Mouse (Mus musculus) thymus, adult 2 months (tissue): ENCODE data around the gene Spred3. TPM values are rescaled to one million over a fixed set of nuclear protein-coding genes. Genes with fewer than 3 reads are reported as not detected.
"Not testable (repeated sequence)": the region's sequence is repeated elsewhere in the genome, so short reads cannot be mapped to it uniquely, and the experiment has no call there.

Source experiments
- DNase-seq: peaks from one replicate; pipeline ENCODE4 v3.0.0; 2021
- H3K27ac ChIP-seq: fragments of 200-500 bp; 2 replicates; pipeline ENCODE4 v1.5.1; 2012; ENCODE audit warnings: low read length, control low read depth; ENCODE audit not compliant: control insufficient read depth, insufficient read depth
- H3K27me3 ChIP-seq: fragments of 200-500 bp; 2 replicates; pipeline ENCODE4 v1.6.1; 2012; ENCODE audit warnings: mild to moderate bottlenecking, low read length, moderate library complexity, mixed read lengths; ENCODE audit not compliant: control insufficient read depth, insufficient read depth
- H3K36me3 ChIP-seq: fragments of 200-500 bp; 2 replicates; pipeline ENCODE4 v1.6.1; 2012; ENCODE audit warnings: mild to moderate bottlenecking, low read length, moderate library complexity; ENCODE audit not compliant: control insufficient read depth, insufficient read depth
- H3K4me1 ChIP-seq: fragments of 200-500 bp; replicated peaks from 2 replicates; pipeline ENCODE4 v1.6.1; 2012; ENCODE audit warnings: low read length; ENCODE audit not compliant: control insufficient read depth, insufficient read depth
- H3K4me3 ChIP-seq: fragments of 200-500 bp; 2 replicates; pipeline ENCODE4 v1.5.1; 2012; ENCODE audit warnings: mild to moderate bottlenecking, low read length, control low read depth, moderate library complexity; ENCODE audit not compliant: control insufficient read depth, insufficient read depth
- CTCF ChIP-seq: fragments of 200-500 bp; IDR thresholded peaks from 2 replicates; pipeline ENCODE4 v1.5.1; 2012; ENCODE audit warnings: mild to moderate bottlenecking, control low read depth, low read length, moderate library complexity, borderline replicate concordance; ENCODE audit not compliant: control insufficient read depth, poor library complexity, insufficient read depth; ENCODE audit errors: extremely low read depth
- POLR2A ChIP-seq: fragments of 200-500 bp; IDR thresholded peaks from 2 replicates; pipeline ENCODE4 v1.6.1; 2012; ENCODE audit warnings: mild to moderate bottlenecking, low read length, control low read depth, moderate library complexity; ENCODE audit not compliant: control insufficient read depth, poor library complexity, insufficient read depth; ENCODE audit errors: extremely low read depth
- WGBS: fragments of 180-500 bp; shearing (Covaris S2); methylation state at CpG from one replicate; pipeline ENCODE4 v1.1.7; 2018; 5-methylcytosine and 5-hydroxymethylcytosine counted together
- polyA plus RNA-seq: library from polyadenylated mRNA; depleted of rRNA; stranded (reverse); fragments of >200 nt; gene quantifications from 2 replicates; pipeline ENCODE4 v1.2.3, GENCODE M21; 2012

Spred3 gene
- polyA plus RNA-seq, 1 experiment = 2.2 TPM

DNA sequence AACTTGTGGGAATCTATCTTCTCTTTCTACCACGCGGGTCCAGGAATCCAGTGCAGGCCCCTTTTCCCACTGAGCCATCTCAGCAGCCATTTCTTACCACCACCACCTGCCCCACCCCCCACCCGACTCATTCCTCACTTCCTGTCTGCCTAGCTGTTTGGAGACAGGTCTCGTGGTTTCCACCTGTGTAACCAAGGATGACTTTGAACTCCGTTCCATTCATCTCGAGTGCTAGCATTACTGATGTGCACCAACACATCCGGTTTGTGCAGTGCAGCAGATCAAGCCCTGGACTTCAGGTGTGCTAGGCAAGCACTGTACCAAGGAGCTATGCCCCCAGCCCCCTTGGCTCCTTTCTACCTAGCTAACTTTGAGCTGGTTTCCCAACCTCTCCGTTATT lies 28.8 kb downstream of the Spred3 start:
- peak overlapping the region; percentile 30 for H3K27ac ChIP-seq
- H3K27me3 ChIP-seq = no peaks in the 10 kb centered on the region

DNA sequence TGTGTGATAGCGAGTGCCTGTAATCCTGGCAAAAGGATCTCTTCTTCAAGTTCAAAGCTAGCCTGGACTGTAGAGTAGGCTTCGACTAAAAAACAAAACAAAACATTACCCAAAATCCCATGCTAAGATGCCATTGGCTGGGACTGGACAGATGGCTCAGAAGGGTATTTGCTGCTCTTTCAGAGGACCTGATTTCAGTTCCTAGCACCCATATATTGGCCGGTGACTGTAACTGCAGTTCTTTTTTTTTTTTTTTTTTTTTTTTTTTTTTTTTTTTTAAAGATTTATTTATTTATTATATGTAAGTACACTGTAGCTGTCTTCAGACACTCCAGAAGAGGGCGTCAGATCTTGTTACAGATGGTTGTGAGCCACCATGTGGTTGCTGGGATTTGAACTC lies 31.0 kb downstream of the Spred3 start:
- WGBS = 94% methylated on average over 3 of the region's 4 CpGs
- not testable (repeated sequence) for H3K4me3 ChIP-seq, H3K36me3 ChIP-seq, DNase-seq, H3K27ac ChIP-seq, H3K27me3 ChIP-seq
- H3K4me1 ChIP-seq = peaks cover 38% of the 10 kb centered on the region

More for the DNA sequence above, 28.8 kb downstream of the Spred3 start:
- 20% methylated on average over 8 of the region's 8 CpGs for WGBS
- H3K4me3 ChIP-seq = no peak overlapping the region
- no peaks in the 10 kb centered on the region for H3K36me3 ChIP-seq
- DNase-seq = peak; percentile 62
- peaks cover 25% of the 10 kb centered on the region for H3K4me1 ChIP-seq
- no peak for TF ChIP-seq POLR2A
- TF ChIP-seq CTCF = 0 out of 2 replicates have a peak, but pooled peaks have one; percentile 16

DNA sequence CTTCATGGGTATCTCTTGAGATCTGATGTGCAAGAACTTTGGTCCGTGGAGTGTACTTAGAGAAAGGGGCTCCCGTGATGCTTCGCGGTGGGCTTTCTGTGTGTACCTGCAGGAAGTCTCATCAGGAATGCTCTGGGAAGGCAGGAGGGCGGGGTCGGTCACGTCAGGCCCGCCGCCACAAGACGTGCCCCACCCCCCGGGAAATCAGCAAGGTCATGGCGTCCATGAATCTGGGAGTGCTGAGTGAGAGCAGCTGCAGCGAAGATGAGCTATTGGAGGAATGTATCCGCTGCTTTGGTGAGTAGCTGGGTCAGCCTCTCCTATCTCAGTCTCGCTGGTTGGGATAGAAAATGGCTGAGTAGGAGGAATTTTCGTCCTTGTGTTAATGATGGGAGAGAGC lies 32.8 kb downstream of the Spred3 start:
- 92% methylated on average over 16 of the region's 16 CpGs for WGBS
- Histone ChIP-seq H3K36me3 (no peaks in the 10 kb centered on the region), H3K27ac (no peak overlapping the region), H3K4me3 (no peak overlapping the region), H3K4me1 (peaks cover 42% of the 10 kb centered on the region), H3K27me3 (no peaks in the 10 kb centered on the region)
- DNase-seq = no peak
- no peak for TF ChIP-seq CTCF
- no peak for TF ChIP-seq POLR2A

DNA sequence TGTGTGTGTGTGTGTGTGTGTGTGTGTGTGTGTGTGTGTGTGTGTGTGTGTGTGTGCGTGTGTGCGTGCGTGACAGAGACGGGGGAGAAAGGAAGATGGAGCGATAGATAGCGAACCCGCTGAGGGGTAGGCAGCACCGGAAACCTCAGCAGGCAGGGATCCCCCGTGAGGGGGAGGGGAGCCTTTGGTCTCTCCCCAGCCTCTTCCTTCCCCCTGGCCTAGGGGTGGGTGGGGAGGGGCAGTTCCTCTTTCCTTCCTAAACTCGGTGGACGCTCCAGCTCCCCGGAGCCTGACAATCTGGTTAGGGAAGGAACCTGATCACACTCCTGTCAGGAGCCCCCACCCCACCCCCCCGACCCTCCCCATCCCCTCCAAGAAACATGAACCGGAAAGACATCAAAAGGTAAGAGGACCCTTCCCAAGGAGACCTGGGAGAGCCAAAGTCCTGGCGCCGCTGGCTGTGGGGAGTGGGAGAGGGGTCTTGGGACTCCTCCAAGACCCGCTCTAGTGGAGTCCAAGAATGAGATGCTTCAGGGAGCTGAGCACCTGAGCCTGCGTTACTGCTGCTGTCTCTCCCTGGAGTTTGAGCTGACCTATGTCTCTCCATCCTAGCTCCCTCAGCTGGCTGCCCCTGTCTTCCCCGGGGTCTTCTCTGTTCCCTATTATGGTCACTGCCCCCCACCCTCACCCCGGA lies 35.4 kb downstream of the Spred3 start, which contains the start of gene Rasgrp4:
Gene Rasgrp4, plus strand, starts transcription at position 159 of the 694 bp plus-strand sequence.
- Histone ChIP-seq H3K4me3 (peak within 1 kb of the TSS; percentile 36), H3K4me1 (peaks cover 23% of the 10 kb centered on the region), H3K27me3 (no peaks in the 10 kb centered on the region), H3K27ac (peak within 1 kb of the TSS; percentile 16; the same call in 1 of the 2 replicates), H3K36me3 (no peaks in the 10 kb centered on the region)
- 3% methylated on average over 12 of the region's 20 CpGs for WGBS
- peak; percentile 90 for DNase-seq
- TF ChIP-seq POLR2A (no peak), CTCF (no peak)

DNA sequence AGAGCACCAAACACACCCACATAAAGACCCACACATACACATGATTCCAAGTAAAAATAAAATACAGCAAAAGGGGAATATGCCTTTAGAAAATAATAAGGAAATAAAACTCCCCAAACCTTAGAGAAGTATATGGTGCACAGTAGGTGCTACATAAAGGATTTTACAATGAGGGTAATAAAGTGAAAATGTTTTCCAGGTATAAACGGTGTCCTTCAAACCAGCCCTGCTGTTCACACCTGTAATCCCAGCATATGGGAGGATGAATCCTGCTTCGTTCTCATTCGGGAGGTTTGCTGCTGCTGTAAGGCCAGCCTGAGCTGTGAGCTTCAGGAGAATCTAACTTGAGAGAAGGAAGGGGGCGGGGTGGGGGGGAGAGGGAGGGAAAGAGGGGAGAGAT lies 36.0 kb downstream of the Spred3 start:
- Histone ChIP-seq H3K4me1 (peaks cover 23% of the 10 kb centered on the region), H3K27ac (no peak overlapping the region), H3K27me3 (no peaks in the 10 kb centered on the region), H3K4me3 (peak overlapping the region; percentile 21; the same call in 1 of the 2 replicates), H3K36me3 (no peaks in the 10 kb centered on the region)
- no peak for TF ChIP-seq POLR2A
- no peak for DNase-seq
- 0% methylated on average over 4 of the region's 4 CpGs for WGBS

DNA sequence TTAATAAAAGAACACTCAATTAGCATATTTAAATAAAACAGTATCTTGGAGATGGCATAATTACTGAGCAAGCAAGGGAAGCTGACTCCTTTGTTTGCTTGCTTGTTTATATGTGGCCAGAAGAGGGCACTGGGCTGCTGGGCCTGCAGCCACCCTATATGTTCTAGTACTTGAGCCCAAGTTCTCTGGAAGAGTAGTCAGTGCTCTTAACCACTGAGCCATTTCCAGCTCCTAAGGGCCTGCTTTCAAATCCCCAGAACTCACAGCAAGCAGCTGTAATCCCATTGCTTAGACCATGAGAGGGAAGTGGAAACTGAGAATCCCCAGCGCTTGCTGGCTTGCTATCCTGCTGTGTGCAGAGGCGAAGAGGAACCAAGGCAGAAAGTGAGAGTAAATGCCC lies 41.5 kb downstream of the Spred3 start:
- H3K4me1 ChIP-seq = peaks cover 7% of the 10 kb centered on the region

More for the DNA sequence above, 41.5 kb downstream of the Spred3 start:
- TF ChIP-seq POLR2A (no peak), CTCF (no peak)
- DNase-seq = peak; percentile 55
- no peaks in the 10 kb centered on the region for H3K36me3 ChIP-seq
- H3K27me3 ChIP-seq = no peaks in the 10 kb centered on the region
- no peak overlapping the region for H3K4me3 ChIP-seq
- H3K27ac ChIP-seq = no peak overlapping the region
- WGBS = 86% methylated on average over 2 of the region's 2 CpGs
